Mouse (Mus musculus): ENCODE data around the gene Camta1.

- TF ChIP-seq TAL1 (IDR thresholded peaks at IDR 0.05; ENCODE audit: low read length), result no peak
- no peak for TF ChIP-seq GATA1 (IDR thresholded peaks at IDR 0.05; ENCODE audit: low read length)
These were observed 472.3 kb downstream of the Camta1 start for GRCm38 (mm10) chr4:151389345-151389744.
